Mouse (Mus musculus) forebrain, embryonic 16.5 days (tissue): ENCODE measurements around the gene Mixl1. TPM values are rescaled to one million over a fixed set of nuclear protein-coding genes. Genes with fewer than 3 reads are reported as not detected.

ENCODE experiments used
- ATAC-seq: fragments of 200-750 bp; cut with Nextera tagmentation; 2 replicates; pipeline ENCODE4 v1.8.0; 2017; ENCODE audit warnings: mild to moderate bottlenecking, moderate library complexity
- H3K27ac ChIP-seq: fragments of 300-500 bp; sonication (generic); 2 replicates; pipeline ENCODE4 v1.5.1; 2014; ENCODE audit warnings: low read length, control low read depth
- H3K27me3 ChIP-seq: fragments of 300-500 bp; sonication (generic); replicated peaks from 2 replicates; pipeline ENCODE4 v1.6.1; 2014; ENCODE audit warnings: low read length; ENCODE audit not compliant: control insufficient read depth, insufficient read depth
- H3K36me3 ChIP-seq: fragments of 300-500 bp; sonication (generic); 2 replicates; pipeline ENCODE4 v1.6.1; 2014; ENCODE audit not compliant: control insufficient read depth, insufficient read depth
- H3K4me1 ChIP-seq: fragments of 300-500 bp; sonication (generic); replicated peaks from 2 replicates; pipeline ENCODE4 v1.6.1; 2014; ENCODE audit warnings: low read length; ENCODE audit not compliant: control insufficient read depth, insufficient read depth
- H3K4me2 ChIP-seq: fragments of 300-500 bp; sonication (generic); 2 replicates; pipeline ENCODE4 v1.6.1; 2014; ENCODE audit warnings: mild to moderate bottlenecking, low read length, control low read depth
- H3K4me3 ChIP-seq: fragments of 300-500 bp; sonication (generic); replicated peaks from 2 replicates; pipeline ENCODE4 v1.5.1; 2014; ENCODE audit warnings: mild to moderate bottlenecking, low read length, control low read depth
- H3K9ac ChIP-seq: fragments of 300-500 bp; sonication (generic); replicated peaks from 2 replicates; pipeline ENCODE4 v1.6.1; 2014; ENCODE audit warnings: low read depth, low read length, control low read depth
- H3K9me3 ChIP-seq: fragments of 300-500 bp; sonication (generic); 2 replicates; pipeline ENCODE4 v1.6.1; 2016; ENCODE audit warnings: low read length; ENCODE audit not compliant: control insufficient read depth
- WGBS: fragments of 180-500 bp; shearing (Covaris S2); extraction: QIAGEN DNeasy Blood & Tissue Kit; methylation state at CpG from one replicate; pipeline ENCODE4 v1.1.7; 2014; 5-methylcytosine and 5-hydroxymethylcytosine counted together
- polyA plus RNA-seq: library from polyadenylated mRNA; unstranded; fragments of >200 nt; fragmentation: Nextera tagmentation; extraction: Ambion mirVana; gene quantifications from 2 replicates; pipeline ENCODE4 v1.2.1, GENCODE M21; 2015

The Mixl1 gene
- 0.10 TPM in 1 of 2 replicates, not detected in the other for polyA plus RNA-seq

GRCm38 (mm10) chr1:180696626-180697352 is at the start of gene Mixl1:
Mixl1 (minus strand) TSS chr1:180697034.
- 1% methylated on average over 68 of the region's 79 CpGs for WGBS
- H3K4me3 ChIP-seq, result peak within 1 kb of the TSS; percentile 41
- H3K4me1 ChIP-seq, result peaks cover 8% of the 10 kb centered on the region
- H3K27ac ChIP-seq, result no peak within 1 kb of the TSS
- H3K36me3 ChIP-seq, result no peaks in the 10 kb centered on the region
- no peaks in the 10 kb centered on the region for H3K9me3 ChIP-seq
- peak; percentile 26; the same call in 1 of the 2 replicates for ATAC-seq
- peaks cover 38% of the 10 kb centered on the region for H3K27me3 ChIP-seq
- H3K4me2 ChIP-seq, result peak within 1 kb of the TSS; percentile 51
- H3K9ac ChIP-seq, result peak within 1 kb of the TSS; percentile 39

GRCm38 (mm10) chr1:180729231-180729630 is 32.4 kb upstream of the Mixl1 start:
- Histone ChIP-seq H3K9ac (no peak overlapping the region), H3K4me3 (no peak overlapping the region), H3K27me3 (no peaks in the 10 kb centered on the region), H3K9me3 (no peaks in the 10 kb centered on the region), H3K4me2 (no peak overlapping the region), H3K4me1 (peaks cover 21% of the 10 kb centered on the region), H3K36me3 (peaks cover under 1% of the 10 kb centered on the region; the same call in 1 of the 2 replicates), H3K27ac (no peak overlapping the region)
- no peak for ATAC-seq
- 97% methylated on average over 3 of the region's 3 CpGs for WGBS

- H3K27ac ChIP-seq, result peak overlapping the region; percentile 74
- peak overlapping the region; percentile 82 for H3K4me3 ChIP-seq
- H3K9ac ChIP-seq, result peak overlapping the region; percentile 72
- ATAC-seq, result no peak; the same call in 1 of the 2 replicates
- no peaks in the 10 kb centered on the region for H3K36me3 ChIP-seq
- no peaks in the 10 kb centered on the region for H3K9me3 ChIP-seq
- H3K4me2 ChIP-seq, result peak overlapping the region; percentile 68
- under 1% methylated on average over 40 of the region's 42 CpGs for WGBS
- H3K4me1 ChIP-seq, result peaks cover 21% of the 10 kb centered on the region
- H3K27me3 ChIP-seq, result no peaks in the 10 kb centered on the region
These were observed 29.3 kb upstream of the Mixl1 start for GRCm38 (mm10) chr1:180726183-180726582.

DNA sequence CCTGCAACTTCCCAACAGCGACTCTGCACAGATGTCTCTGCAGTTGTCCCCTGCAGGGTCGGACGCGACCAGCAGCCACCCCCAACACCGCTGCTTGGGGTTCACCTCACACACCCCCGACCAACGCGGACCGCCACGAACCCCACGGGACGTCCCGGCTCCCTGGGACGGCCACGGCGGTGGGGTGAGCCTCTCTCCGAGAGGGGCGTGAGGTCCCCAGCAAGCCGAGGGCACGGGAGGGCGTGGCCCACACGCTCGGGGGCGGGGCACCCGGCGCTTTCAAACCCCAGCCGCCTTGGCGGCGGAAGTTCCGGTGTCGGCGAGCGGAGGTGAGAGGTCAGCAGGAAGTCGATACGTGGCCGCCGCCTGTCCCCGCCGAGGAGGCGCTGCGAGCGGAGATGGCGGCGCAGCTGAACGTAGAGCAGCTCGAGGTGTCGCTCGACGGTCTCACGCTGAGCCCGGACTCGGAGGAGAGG is 28.9 kb upstream of the Mixl1 start, which contains the start of gene Acbd3:
Acbd3 (plus strand) TSS at position 340 of the 476 bp plus-strand sequence.
- peak within 1 kb of the TSS; percentile 74 for H3K27ac ChIP-seq
- peak within 1 kb of the TSS; percentile 72 for H3K9ac ChIP-seq
- peaks cover 21% of the 10 kb centered on the region for H3K4me1 ChIP-seq
- ATAC-seq, result peak; percentile 95
- H3K4me2 ChIP-seq, result peak within 1 kb of the TSS; percentile 71
- H3K36me3 ChIP-seq, result no peaks in the 10 kb centered on the region
- no peaks in the 10 kb centered on the region for H3K27me3 ChIP-seq
- peak within 1 kb of the TSS; percentile 82 for H3K4me3 ChIP-seq
- under 1% methylated on average over 48 of the region's 52 CpGs for WGBS
- H3K9me3 ChIP-seq, result no peaks in the 10 kb centered on the region

DNA sequence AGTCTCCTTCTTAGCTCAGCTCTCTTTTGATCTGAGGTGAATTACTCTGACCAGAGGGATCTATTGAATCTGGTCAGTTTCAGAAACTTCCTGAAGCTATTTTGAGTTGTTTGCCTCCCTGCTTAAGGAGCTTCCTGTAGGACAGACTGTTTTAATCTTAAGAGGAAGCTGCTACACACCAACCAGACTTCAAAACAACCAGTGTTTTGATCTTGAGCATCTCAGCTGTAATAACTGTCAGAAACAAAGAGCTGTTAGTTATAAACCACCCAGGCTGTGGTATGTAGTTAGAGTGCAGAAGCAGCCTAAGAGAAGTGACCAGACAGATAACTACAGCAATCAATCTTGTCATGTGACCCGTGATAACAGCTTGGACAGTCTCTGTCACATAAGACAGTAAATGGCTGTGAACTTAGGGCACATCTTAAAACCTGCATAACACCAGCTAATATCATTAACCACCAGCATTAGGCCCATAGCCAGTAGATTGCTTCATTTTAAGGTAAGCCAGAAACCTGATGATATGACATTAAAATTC is 26.9 kb upstream of the Mixl1 start:
- H3K4me3 ChIP-seq, result no peak overlapping the region
- no peak overlapping the region for H3K27ac ChIP-seq
- no peaks in the 10 kb centered on the region for H3K27me3 ChIP-seq
- H3K36me3 ChIP-seq, result no peaks in the 10 kb centered on the region
- no peak overlapping the region for H3K4me2 ChIP-seq
- 67% methylated on average over 1 of the region's 1 CpGs for WGBS
- H3K9me3 ChIP-seq, result no peaks in the 10 kb centered on the region
- peaks cover 21% of the 10 kb centered on the region for H3K4me1 ChIP-seq
- H3K9ac ChIP-seq, result no peak overlapping the region
- ATAC-seq, result no peak

DNA sequence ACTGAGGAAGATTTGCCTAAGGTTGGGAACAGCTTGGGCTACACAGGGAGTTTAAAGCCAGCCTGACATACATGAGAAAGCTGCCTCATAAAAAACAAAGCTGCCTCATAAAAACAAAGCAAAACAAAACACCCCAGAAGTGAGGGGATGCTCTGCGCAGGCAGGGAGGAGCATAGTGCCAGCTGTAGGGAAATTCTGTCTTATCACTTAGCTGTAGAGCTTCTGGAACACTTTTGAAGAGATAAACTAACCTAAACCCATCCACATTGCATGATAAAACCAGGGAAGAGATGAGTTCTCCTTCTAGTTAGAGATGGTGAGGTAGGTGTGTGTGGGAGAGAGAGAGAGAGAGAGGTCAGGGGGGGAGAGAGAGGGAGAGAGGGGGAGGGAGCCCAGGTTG is 25.8 kb upstream of the Mixl1 start:
- no peak overlapping the region for H3K4me3 ChIP-seq
- no peaks in the 10 kb centered on the region for H3K36me3 ChIP-seq
- ATAC-seq, result no peak
- no peaks in the 10 kb centered on the region for H3K9me3 ChIP-seq
- peaks cover 16% of the 10 kb centered on the region for H3K4me1 ChIP-seq
- no peak overlapping the region for H3K9ac ChIP-seq
- 62% methylated on average over 1 of the region's 1 CpGs for WGBS
- H3K27ac ChIP-seq, result no peak overlapping the region
- no peaks in the 10 kb centered on the region for H3K27me3 ChIP-seq
- H3K4me2 ChIP-seq, result no peak overlapping the region

GRCm38 (mm10) chr1:180719951-180720689 is 23.3 kb upstream of the Mixl1 start:
- Histone ChIP-seq H3K36me3 (no peaks in the 10 kb centered on the region), H3K27me3 (no peaks in the 10 kb centered on the region), H3K27ac (no peak overlapping the region), H3K9me3 (no peaks in the 10 kb centered on the region), H3K4me3 (no peak overlapping the region), H3K9ac (no peak overlapping the region), H3K4me1 (peaks cover 3% of the 10 kb centered on the region), H3K4me2 (no peak overlapping the region)
- 42% methylated on average over 5 of the region's 5 CpGs for WGBS
- no peak for ATAC-seq

DNA sequence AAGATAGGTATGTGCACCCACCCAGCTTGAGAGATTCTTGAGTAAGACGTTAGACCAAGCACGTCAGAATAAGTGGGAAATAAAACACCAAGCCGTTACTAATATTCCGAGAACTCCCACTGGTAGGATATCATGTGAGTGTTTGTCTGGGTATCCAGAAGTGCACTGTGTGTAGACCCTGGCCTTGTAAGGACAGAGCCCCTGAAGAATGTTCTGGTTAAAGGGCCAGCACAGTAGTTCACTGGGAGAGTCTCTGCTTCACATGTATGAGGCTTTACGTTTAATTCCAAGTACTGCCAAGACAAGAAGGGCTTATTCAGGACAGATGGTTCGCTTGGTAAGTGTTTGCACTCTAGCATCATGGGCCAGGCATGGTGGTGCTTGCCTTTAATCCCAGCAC is 22.6 kb upstream of the Mixl1 start:
- H3K4me1 ChIP-seq, result no peaks in the 10 kb centered on the region
- H3K27me3 ChIP-seq, result no peaks in the 10 kb centered on the region
- H3K36me3 ChIP-seq, result no peaks in the 10 kb centered on the region
- 85% methylated on average over 6 of the region's 6 CpGs for WGBS
- no peak overlapping the region for H3K4me2 ChIP-seq
- no peaks in the 10 kb centered on the region for H3K9me3 ChIP-seq
- H3K9ac ChIP-seq, result no peak overlapping the region
- H3K4me3 ChIP-seq, result no peak overlapping the region
- H3K27ac ChIP-seq, result no peak overlapping the region
- no peak for ATAC-seq

- no peak for ATAC-seq
- no peak overlapping the region for H3K9ac ChIP-seq
- H3K4me3 ChIP-seq, result no peak overlapping the region
- H3K4me2 ChIP-seq, result no peak overlapping the region
- 73% methylated on average over 5 of the region's 5 CpGs for WGBS
- H3K9me3 ChIP-seq, result no peaks in the 10 kb centered on the region
- no peaks in the 10 kb centered on the region for H3K27me3 ChIP-seq
- H3K36me3 ChIP-seq, result no peaks in the 10 kb centered on the region
- H3K4me1 ChIP-seq, result no peaks in the 10 kb centered on the region
- H3K27ac ChIP-seq, result no peak overlapping the region
These were observed 21.9 kb upstream of the Mixl1 start for GRCm38 (mm10) chr1:180718756-180719155.
